Mouse (Mus musculus) neural tube, embryonic 14.5 days (tissue): ENCODE measurements around the gene Itpr3. TPM values are rescaled to one million over a fixed set of nuclear protein-coding genes. Genes with fewer than 3 reads are reported as not detected.

ENCODE experiments used
- ATAC-seq: fragments of 200-750 bp; cut with Nextera tagmentation; 2 replicates; pipeline ENCODE4 v1.8.0; 2017; ENCODE audit warnings: low read depth, mild to moderate bottlenecking, moderate TSS enrichment, moderate library complexity
- H3K27ac ChIP-seq: fragments of 300-500 bp; sonication (generic); 2 replicates; pipeline ENCODE4 v1.5.1; 2014; ENCODE audit warnings: low read depth, mild to moderate bottlenecking, control low read depth, low read length, moderate library complexity, mixed read lengths
- H3K27me3 ChIP-seq: fragments of 300-500 bp; sonication (generic); 2 replicates; pipeline ENCODE4 v1.6.1; 2014; ENCODE audit warnings: low read length; ENCODE audit not compliant: control insufficient read depth, insufficient read depth
- H3K36me3 ChIP-seq: fragments of 300-500 bp; sonication (generic); 2 replicates; pipeline ENCODE4 v1.6.1; 2014; ENCODE audit warnings: low read length, mixed read lengths; ENCODE audit not compliant: control insufficient read depth, insufficient read depth
- H3K4me1 ChIP-seq: fragments of 300-500 bp; sonication (generic); 2 replicates; pipeline ENCODE4 v1.6.1; 2014; ENCODE audit warnings: low read length; ENCODE audit not compliant: control insufficient read depth, insufficient read depth
- H3K4me2 ChIP-seq: fragments of 300-500 bp; sonication (generic); 2 replicates; pipeline ENCODE4 v1.6.1; 2014; ENCODE audit warnings: mild to moderate bottlenecking, low read depth, low read length, control low read depth
- H3K4me3 ChIP-seq: fragments of 300-500 bp; sonication (generic); 2 replicates; pipeline ENCODE4 v1.5.1; 2014; ENCODE audit warnings: low read depth, low read length, control low read depth, mixed read lengths
- H3K9ac ChIP-seq: fragments of 300-500 bp; sonication (generic); replicated peaks from 2 replicates; pipeline ENCODE4 v1.6.1; 2014; ENCODE audit warnings: low read depth, mild to moderate bottlenecking, control low read depth, low read length, mixed read lengths
- H3K9me3 ChIP-seq: fragments of 300-500 bp; sonication (generic); 2 replicates; pipeline ENCODE4 v1.6.1; 2016; ENCODE audit warnings: low read length; ENCODE audit not compliant: control insufficient read depth
- WGBS: fragments of 180-500 bp; shearing (Covaris S2); extraction: QIAGEN DNeasy Blood & Tissue Kit; methylation state at CpG from one replicate; pipeline ENCODE4 v1.1.7; 2014; 5-methylcytosine and 5-hydroxymethylcytosine counted together
- polyA plus RNA-seq: library from polyadenylated mRNA; unstranded; fragments of >200 nt; fragmentation: Nextera tagmentation; extraction: Ambion mirVana; gene quantifications from 2 replicates; pipeline ENCODE4 v1.2.1, GENCODE M21; 2014

The Itpr3 gene
- polyA plus RNA-seq, 1 experiment from 2014 or later = 0.50 TPM

DNA sequence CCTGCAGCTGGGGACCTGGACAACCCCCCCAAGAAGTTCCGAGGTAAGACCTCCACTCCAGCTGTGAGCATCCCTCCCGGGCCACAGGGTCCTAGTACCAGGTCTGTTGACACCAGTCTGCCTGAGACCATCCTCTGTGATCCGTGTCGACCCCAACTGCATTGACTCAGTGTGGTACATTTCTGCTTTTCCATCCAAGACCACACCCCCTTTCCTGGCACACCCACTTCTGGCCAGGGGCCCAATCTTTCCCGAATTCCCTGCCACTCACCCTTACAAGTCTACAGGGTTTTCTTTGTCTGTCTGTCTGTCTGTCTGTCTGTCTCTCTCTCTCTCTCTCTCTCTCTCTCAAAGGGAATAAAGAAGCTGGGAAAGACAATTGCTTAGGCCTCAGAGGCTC is 16.0 kb downstream of the Itpr3 start:
- Histone ChIP-seq H3K36me3 (no peaks in the 10 kb centered on the region), H3K27me3 (no peaks in the 10 kb centered on the region), H3K4me2 (no peak overlapping the region), H3K4me1 (peaks cover 3% of the 10 kb centered on the region; the same call in 1 of the 2 replicates), H3K4me3 (no peak overlapping the region), H3K27ac (no peak overlapping the region), H3K9ac (no peak overlapping the region), H3K9me3 (no peaks in the 10 kb centered on the region)
- 81% methylated on average over 5 of the region's 5 CpGs for WGBS
- ATAC-seq = no peak

DNA sequence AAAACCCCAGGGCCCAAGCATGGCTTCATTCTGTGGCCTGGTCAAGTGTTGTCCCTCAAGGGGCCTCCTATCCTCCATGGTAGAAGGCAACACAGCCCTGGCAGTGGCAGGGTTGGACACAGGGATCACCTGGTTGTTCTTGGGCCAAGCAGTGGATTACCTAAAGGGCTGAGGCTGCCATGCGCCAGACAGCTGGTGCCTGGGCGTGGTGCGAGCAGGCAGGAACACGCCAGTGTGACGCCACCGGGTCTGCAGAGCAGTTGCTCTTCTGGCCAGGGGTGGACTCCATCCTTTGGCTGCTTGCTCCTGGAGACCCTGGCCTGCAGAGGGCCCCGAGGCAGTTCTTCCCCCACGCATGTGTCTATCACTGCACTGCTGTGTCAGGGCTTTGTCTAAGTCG is 16.7 kb downstream of the Itpr3 start:
- H3K27ac ChIP-seq = no peak overlapping the region
- peaks cover 3% of the 10 kb centered on the region; the same call in 1 of the 2 replicates for H3K4me1 ChIP-seq
- H3K9me3 ChIP-seq = no peaks in the 10 kb centered on the region
- no peak overlapping the region for H3K4me3 ChIP-seq
- H3K4me2 ChIP-seq = no peak overlapping the region
- no peak overlapping the region for H3K9ac ChIP-seq
- no peaks in the 10 kb centered on the region for H3K36me3 ChIP-seq
- no peak for ATAC-seq
- no peaks in the 10 kb centered on the region for H3K27me3 ChIP-seq
- 74% methylated on average over 9 of the region's 9 CpGs for WGBS

DNA sequence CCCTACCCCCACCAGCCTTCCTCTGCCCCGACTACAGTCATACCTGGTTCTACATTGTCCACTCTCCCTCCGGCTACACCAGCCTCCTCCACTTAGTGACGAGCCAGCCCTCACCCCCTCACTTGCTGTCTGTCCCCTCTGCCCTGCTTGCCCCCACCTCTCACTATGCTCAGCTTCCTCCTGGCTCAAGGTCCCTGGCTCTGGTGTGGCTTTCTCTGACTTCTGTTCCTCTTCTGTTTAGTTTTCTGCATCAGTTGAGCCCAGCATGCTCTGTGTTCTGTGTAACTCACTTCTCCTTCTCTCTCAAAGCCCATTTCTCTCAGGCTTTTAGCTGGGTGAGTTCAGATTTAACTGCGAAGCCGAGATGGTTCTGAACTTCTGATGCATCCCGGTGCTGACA is 17.1 kb downstream of the Itpr3 start:
- no peak for ATAC-seq
- no peaks in the 10 kb centered on the region for H3K27me3 ChIP-seq
- 75% methylated on average over 6 of the region's 6 CpGs for whole genome bisulfite sequencing
- no peak overlapping the region for H3K4me2 ChIP-seq
- H3K36me3 ChIP-seq = no peaks in the 10 kb centered on the region
- no peaks in the 10 kb centered on the region for H3K9me3 ChIP-seq
- peaks cover 3% of the 10 kb centered on the region; the same call in 1 of the 2 replicates for H3K4me1 ChIP-seq
- H3K4me3 ChIP-seq = no peak overlapping the region
- H3K9ac ChIP-seq = no peak overlapping the region
- no peak overlapping the region for H3K27ac ChIP-seq

GRCm38 (mm10) chr17:27074849-27075745 is 18.0 kb downstream of the Itpr3 start:
- no peaks in the 10 kb centered on the region for H3K9me3 ChIP-seq
- 79% methylated on average over 17 of the region's 17 CpGs for WGBS
- no peak overlapping the region for H3K4me2 ChIP-seq
- H3K9ac ChIP-seq = no peak overlapping the region
- no peak overlapping the region for H3K27ac ChIP-seq
- no peaks in the 10 kb centered on the region for H3K36me3 ChIP-seq
- H3K4me3 ChIP-seq = no peak overlapping the region
- H3K27me3 ChIP-seq = no peaks in the 10 kb centered on the region
- no peak for ATAC-seq
- peaks cover under 1% of the 10 kb centered on the region; the same call in 1 of the 2 replicates for H3K4me1 ChIP-seq

GRCm38 (mm10) chr17:27077133-27077532 is 20.0 kb downstream of the Itpr3 start:
- H3K4me1 ChIP-seq = no peaks in the 10 kb centered on the region
- H3K27ac ChIP-seq = no peak overlapping the region
- no peaks in the 10 kb centered on the region for H3K9me3 ChIP-seq
- H3K4me2 ChIP-seq = no peak overlapping the region
- no peaks in the 10 kb centered on the region for H3K36me3 ChIP-seq
- WGBS = 94% methylated on average over 7 of the region's 7 CpGs
- H3K27me3 ChIP-seq = no peaks in the 10 kb centered on the region
- no peak overlapping the region for H3K9ac ChIP-seq
- ATAC-seq = no peak
- H3K4me3 ChIP-seq = no peak overlapping the region

- H3K4me3 ChIP-seq = no peak overlapping the region
- no peak overlapping the region for H3K4me2 ChIP-seq
- no peak for ATAC-seq
- no peak overlapping the region for H3K9ac ChIP-seq
- H3K27me3 ChIP-seq = no peaks in the 10 kb centered on the region
- WGBS = 81% methylated on average over 6 of the region's 6 CpGs
- H3K9me3 ChIP-seq = no peaks in the 10 kb centered on the region
- H3K27ac ChIP-seq = no peak overlapping the region
- no peaks in the 10 kb centered on the region for H3K36me3 ChIP-seq
- H3K4me1 ChIP-seq = no peaks in the 10 kb centered on the region
These were observed 20.8 kb downstream of the Itpr3 start for GRCm38 (mm10) chr17:27077920-27078319.

DNA sequence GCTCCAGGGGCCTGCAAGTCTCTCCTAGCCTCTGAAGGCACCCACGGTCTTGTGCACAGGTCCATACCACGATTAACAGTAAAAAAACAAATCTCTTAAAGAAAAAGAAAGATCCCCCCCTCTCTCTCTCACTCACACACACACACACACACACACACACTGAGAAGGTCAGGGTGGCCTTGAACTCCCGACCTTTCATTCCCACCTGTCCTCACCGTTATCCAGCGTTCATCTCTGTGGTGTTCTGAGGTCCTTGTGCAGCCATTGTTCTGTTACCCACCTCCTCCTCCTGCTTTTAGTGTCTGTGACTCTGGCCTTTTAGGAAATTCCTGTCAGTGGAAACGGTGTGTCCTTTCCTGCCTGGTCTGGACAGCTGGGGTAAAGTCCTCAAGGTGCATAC is 21.4 kb downstream of the Itpr3 start:
- Histone ChIP-seq H3K9ac (no peak overlapping the region), H3K27me3 (no peaks in the 10 kb centered on the region), H3K27ac (no peak overlapping the region), H3K4me2 (no peak overlapping the region), H3K4me1 (no peaks in the 10 kb centered on the region), H3K36me3 (no peaks in the 10 kb centered on the region), H3K9me3 (no peaks in the 10 kb centered on the region), H3K4me3 (no peak overlapping the region)
- 90% methylated on average over 6 of the region's 6 CpGs for WGBS
- no peak for ATAC-seq

GRCm38 (mm10) chr17:27081868-27082267 is 24.8 kb downstream of the Itpr3 start:
- Histone ChIP-seq H3K36me3 (no peaks in the 10 kb centered on the region), H3K27ac (no peak overlapping the region), H3K9ac (no peak overlapping the region), H3K4me2 (no peak overlapping the region), H3K4me1 (no peaks in the 10 kb centered on the region), H3K4me3 (no peak overlapping the region), H3K9me3 (no peaks in the 10 kb centered on the region), H3K27me3 (no peaks in the 10 kb centered on the region)
- WGBS = 86% methylated on average over 5 of the region's 5 CpGs
- ATAC-seq = no peak

DNA sequence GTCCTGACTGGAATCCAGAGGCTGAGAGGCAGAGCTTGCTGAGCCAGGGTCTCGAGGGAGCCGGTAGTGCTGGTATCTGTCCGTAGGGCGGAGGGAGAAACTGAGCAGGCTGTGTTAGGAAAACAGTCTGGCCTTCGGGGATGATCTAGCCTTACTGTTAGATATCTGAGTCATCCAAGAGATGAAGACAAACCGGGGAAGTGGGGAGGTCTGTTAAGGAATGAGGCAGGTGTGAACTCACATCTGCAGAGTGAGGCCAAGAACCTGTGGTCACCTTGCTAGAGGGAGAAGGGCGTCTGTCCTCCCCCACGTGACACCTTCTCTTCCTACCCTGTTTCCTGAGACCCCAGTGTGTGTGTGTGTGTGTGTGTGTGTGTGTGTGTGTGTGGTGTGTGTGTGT is 25.7 kb downstream of the Itpr3 start:
- no peaks in the 10 kb centered on the region for H3K27me3 ChIP-seq
- H3K4me1 ChIP-seq = no peaks in the 10 kb centered on the region
- WGBS = 71% methylated on average over 8 of the region's 8 CpGs
- H3K4me3 ChIP-seq = no peak overlapping the region
- no peak for ATAC-seq
- no peak overlapping the region for H3K4me2 ChIP-seq
- H3K9me3 ChIP-seq = no peaks in the 10 kb centered on the region
- H3K27ac ChIP-seq = no peak overlapping the region
- H3K9ac ChIP-seq = no peak overlapping the region
- H3K36me3 ChIP-seq = no peaks in the 10 kb centered on the region
